Mouse (Mus musculus) left cerebral cortex, postnatal 4 days (tissue): ENCODE results near the gene Neurl1a. TPM values are rescaled to one million over a fixed set of nuclear protein-coding genes. Genes with fewer than 3 reads are reported as not detected.
A peak's percentile ranks its signal among the peaks of the same experiment; 100 is the strongest.
"Not testable (repeated sequence)": the region's sequence is repeated elsewhere in the genome, so short reads cannot be mapped to it uniquely, and the experiment has no call there.

Source experiments
- DNase-seq: peaks from one replicate; pipeline ENCODE4 v3.0.0-alpha.2; 2022
- intact Hi-C: fragments of 180-260 bp; cut with DNase I; formaldehyde crosslinking; loops from one replicate; pipeline ENCODE4 v1.15.1; 2025
- total RNA-seq, 2 experiments: library from RNA; stranded (reverse); gene quantifications; 2 replicates each; pipeline ENCODE4 v1.2.3; 2021

Gene Neurl1a
- 10 to 100 TPM; 42.6 to 54.8 TPM for total RNA-seq

GRCm38 (mm10) chr19:47178431-47179271, at the start of gene Neurl1a:
TSS of gene Neurl1a (plus strand) at chr19:47178820.
- DNase-seq: peak; percentile 52
- intact Hi-C loops: loop anchor here (5.0 kb wide), 1 partner anchor 159 kb away; no protein-coding TSS in a partner anchor

DNA sequence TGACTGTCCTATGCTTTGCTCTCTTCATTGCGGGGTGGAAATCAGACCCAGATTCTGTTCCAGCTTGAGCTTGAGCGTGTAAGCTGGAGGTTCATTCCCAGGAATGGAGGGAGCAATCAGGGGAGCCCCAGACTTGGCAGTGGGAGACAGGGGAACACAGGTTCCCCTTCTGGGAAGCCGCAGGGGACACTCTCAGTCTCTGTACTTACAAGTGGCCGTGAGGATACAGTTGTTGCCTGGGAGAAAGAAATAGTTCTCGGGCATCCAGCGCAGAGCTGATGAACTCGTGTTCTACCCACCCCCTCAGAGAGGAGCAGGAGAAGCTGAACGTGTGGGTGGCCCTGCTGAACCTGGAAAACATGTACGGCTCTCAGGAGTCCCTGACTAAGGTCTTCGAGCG, 49.8 kb upstream of the Neurl1a start:
- intact Hi-C loops: no loop called here
- no peak for DNase-seq

GRCm38 (mm10) chr19:47130551-47131125, 48.0 kb upstream of the Neurl1a start:
- DNase-seq: no peak
- intact Hi-C loops: no loop called here

GRCm38 (mm10) chr19:47133161-47133560, 45.5 kb upstream of the Neurl1a start:
- intact Hi-C loops: no loop called here
- no peak for DNase-seq

DNA sequence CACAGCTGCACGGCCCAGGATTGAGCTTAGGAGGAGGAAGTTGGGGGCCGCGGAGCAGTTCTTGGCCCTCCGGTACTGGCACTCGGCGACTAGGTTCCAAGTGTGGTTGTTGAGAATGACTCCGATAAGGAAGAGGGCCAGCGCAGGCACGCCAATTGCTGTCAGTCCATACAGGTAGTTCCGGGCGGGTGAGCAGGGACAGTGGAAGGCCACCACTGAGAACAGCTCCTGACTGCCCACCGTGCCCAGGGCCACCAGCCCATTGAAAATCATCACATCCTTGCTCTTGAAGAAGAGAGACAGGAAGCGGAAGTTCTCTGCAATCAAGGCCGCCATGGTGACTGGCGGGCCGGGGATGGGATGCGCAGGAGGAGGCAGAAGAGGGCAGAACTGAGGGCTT, 43.1 kb upstream of the Neurl1a start:
- DNase-seq: no peak
- intact Hi-C loops: no loop called here

DNA sequence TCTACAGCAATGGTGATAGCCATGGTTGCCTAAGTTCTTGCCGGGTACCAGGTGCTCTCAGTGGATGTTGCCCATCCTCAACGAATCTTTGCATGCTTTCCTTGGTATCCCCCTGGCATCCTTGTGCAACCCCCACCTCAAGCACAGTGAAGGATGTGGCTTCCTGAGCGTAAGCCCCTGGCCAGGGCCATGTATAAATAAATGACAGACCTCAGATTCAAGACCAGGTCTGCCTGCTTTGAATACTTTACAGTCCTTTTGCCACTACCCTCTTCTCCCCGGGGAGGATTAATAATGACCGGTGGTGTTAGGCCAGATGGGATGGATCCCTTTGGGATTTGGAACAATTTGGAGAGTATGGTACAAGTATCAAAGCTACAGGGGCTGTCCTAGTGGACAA, 42.5 kb upstream of the Neurl1a start:
- no peak for DNase-seq
- intact Hi-C loops: no loop called here

- intact Hi-C loops: no loop called here
- DNase-seq: no peak
Observed at GRCm38 (mm10) chr19:47137051-47137581, 41.5 kb upstream of the Neurl1a start.

- intact Hi-C loops: no loop called here
- no peak for DNase-seq
Observed at GRCm38 (mm10) chr19:47137771-47138421, 40.7 kb upstream of the Neurl1a start, which contains the start of gene Calhm2. TSS of gene Calhm2 (minus strand) at chr19:47138294.

- DNase-seq, intact Hi-C loops: not testable (repeated sequence)
Observed at GRCm38 (mm10) chr19:47139611-47140010, 39.0 kb upstream of the Neurl1a start.

GRCm38 (mm10) chr19:47142438-47142837, 36.2 kb upstream of the Neurl1a start:
- DNase-seq: no peak
- intact Hi-C loops: no loop called here

DNA sequence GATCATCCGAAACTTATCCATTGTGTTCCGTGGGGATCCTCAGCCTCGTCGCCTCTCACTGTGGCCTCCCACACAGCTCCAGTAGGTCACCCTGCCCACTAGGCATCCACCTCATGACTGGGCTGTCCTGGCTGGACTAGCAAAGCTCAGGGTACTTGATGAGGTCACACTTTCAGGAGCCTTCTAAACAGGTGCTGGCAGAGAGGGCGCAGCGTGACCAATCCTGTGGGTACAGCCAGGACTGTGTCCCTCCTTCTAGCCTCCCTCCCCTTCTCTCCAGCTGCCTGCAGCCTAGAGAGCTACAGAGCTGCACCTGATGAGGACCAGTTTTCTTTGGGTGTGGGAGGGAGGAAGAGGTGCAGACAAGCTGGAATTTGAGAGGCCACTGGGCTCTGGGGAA, 34.5 kb upstream of the Neurl1a start, which contains the start of gene Calhm1:
TSS of gene Calhm1 (minus strand) at position 101 of the 400 bp plus-strand sequence.
- DNase-seq: no peak
- intact Hi-C loops: no loop called here

DNA sequence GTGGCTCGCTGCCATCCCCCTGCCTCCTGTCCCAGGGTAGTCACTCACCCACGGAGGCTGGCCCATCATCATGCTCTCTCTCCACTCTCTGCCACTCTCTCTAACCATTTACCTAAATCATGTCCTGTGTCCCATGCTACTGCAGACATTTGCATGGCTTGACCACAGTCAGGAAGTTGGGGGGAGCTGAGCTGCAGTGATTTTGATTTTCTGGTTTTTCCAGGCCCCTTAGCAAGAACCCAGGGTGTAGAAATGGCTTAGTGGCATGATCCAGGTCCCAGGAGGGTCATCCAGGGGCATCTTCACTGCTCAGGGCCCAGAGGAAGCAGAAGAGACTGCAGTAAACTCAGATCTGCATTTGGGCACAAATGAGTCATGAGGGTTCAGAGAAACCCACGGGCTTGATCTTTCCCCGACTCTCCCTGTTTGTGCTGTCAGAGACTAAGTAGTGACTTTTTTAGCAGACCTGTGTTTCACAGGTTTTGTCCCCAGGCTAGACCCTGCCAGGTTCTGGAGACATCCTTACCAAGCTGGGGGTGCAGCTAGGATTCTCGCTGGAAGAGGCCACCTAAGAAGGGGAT, 30.3 kb upstream of the Neurl1a start:
- intact Hi-C loops: no loop called here
- no peak for DNase-seq

- intact Hi-C loops: no loop called here
- DNase-seq: no peak
Observed at GRCm38 (mm10) chr19:47149854-47150253, 28.8 kb upstream of the Neurl1a start.

GRCm38 (mm10) chr19:47151332-47152061, 27.1 kb upstream of the Neurl1a start:
- DNase-seq: peak; percentile 41
- intact Hi-C loops: no loop called here

GRCm38 (mm10) chr19:47152062-47152369, 26.6 kb upstream of the Neurl1a start:
- no peak for DNase-seq
- intact Hi-C loops: no loop called here

DNA sequence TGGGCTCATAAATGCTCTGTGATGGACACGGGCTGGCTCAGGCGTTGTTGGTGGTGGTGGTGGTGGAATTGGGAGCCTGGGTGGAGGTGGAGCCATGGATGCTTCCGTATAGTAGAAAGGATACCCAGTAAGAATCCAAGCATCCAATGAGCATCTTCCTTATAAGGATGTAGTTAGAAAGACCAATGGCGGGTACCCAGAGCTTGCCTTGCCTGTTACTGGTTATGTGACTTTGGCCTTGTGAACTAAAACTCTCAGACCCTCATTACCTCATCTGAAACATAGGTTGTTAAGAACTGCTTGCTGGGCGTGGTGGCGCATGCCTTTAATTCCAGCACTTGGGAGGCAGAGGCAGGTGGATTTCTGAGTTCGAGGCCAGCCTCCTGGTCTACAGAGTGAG, 24.9 kb upstream of the Neurl1a start:
- intact Hi-C loops: no loop called here
- no peak for DNase-seq

DNA sequence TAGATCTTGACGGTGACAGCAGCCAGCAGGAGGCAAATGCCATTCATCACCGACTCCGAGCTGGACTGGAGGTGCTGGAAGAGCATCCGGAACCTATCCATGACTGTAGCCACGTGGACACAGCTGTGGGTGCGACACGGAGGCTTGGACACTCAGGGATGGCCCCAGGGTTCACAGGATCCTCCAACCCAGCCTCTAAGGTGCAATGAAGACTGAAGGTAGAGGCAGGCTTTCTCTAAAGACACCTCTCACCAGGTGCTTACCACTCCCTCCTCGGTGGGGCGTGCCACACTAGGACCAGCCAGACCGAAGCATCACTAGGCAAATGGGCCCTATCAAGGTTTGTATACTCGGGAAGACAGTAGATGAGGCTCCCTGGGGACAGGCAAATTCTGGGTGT, 21.0 kb upstream of the Neurl1a start, which contains the start of gene Calhm3:
TSS of gene Calhm3 (minus strand) at position 101 of the 400 bp plus-strand sequence.
- intact Hi-C loops: no loop called here
- DNase-seq: no peak

DNA sequence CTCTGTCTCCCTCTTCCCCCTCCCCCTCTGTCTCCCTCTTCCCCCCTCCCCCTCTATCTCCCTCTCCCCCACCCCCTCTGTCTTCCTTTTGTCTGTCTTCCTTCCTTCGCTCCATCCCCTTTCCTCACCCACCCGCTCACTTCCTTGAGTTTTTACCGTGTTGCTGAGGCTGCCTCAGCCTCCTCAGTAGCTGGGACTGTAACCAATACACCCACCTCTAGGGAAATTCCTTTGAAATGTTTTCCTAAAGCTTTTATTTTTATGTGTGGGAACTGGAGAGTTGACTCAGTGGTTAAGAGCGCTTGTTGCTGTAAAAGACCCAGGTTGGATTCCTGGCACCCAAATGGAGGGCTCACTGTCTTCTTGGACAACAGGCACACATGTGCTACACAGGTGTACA, 17.0 kb upstream of the Neurl1a start:
- intact Hi-C loops: no loop called here
- no peak for DNase-seq

GRCm38 (mm10) chr19:47163176-47163744, 15.4 kb upstream of the Neurl1a start:
- intact Hi-C loops: no loop called here

DNA sequence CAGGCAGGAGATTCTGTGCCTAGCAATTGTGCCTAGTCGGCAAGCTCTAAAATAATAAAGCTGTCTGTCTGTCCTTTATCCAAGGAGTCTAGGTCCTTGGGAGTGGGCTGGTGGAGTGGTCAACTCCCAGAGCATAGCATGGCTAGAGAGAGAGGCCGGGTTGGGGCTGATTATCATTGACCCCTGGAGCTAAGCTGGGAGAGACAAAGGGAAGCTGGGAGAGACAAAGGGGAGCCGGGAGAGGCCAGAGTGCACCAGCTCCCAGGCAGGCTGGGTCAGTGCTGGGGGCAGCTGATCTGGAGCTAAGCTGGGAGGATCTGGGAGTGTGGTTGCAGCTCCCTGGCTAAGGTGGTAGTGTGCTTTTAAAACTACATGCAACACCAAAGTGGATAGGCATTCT, 11.9 kb upstream of the Neurl1a start:
- intact Hi-C loops: loop anchor here (5.0 kb wide), 1 partner anchor 44 kb away; no protein-coding TSS in a partner anchor
- DNase-seq: no peak

More at GRCm38 (mm10) chr19:47163176-47163744, 15.4 kb upstream of the Neurl1a start:
- DNase-seq: no peak
